Comparison of ENCODE assay signal across 8 mouse cellular contexts in genomic region chr7:63824009-63824408, GRCm38 (mm10).
DNase-seq lines count a peak whose midpoint lies in the region; TF ChIP-seq lines count a peak whose summit lies in the region.

No protein-coding gene starts in this region.

- no peak for TF ChIP-seq POLR2A in lung, adult 2 months (IDR thresholded peaks at IDR 0.05; ENCODE audit: borderline replicate concordance, extremely low read depth, low read depth, low read length)

- H3K4me3 ChIP-seq in lung, adult 2 months (replicated peaks; ENCODE audit: extremely low read depth, low read depth, low read length): no peak overlapping the region

- H3K4me1 ChIP-seq in lung, adult 2 months (ENCODE audit: control insufficient read depth, insufficient read depth, low read length): peaks cover 2% of the 10 kb centered on the region; the same call in 1 of the 2 replicates

- 23% methylated on average over 7 of the region's 7 CpGs for WGBS in lung, adult 2 months

- DNase-seq in lung, adult 18-20 months: peak; percentile 40 to 64
- DNase-seq in lung, adult 2 months: no peak
- DNase-seq in heart, adult 9 months (ENCODE audit: low spot score in 2 of 2): peak; percentile 20 to 27
- peak; percentile 68 for DNase-seq in kidney, postnatal 10 days
- peak; percentile 66 for DNase-seq in testis, postnatal 10 days (ENCODE audit: low spot score)
- DNase-seq in adipocyte (ENCODE audit: low spot score): no peak
- no peak for DNase-seq in neural tube, embryonic 10.5 days (ENCODE audit: extremely low spot score, low spot score)
- no peak for DNase-seq in gastrocnemius, adult 8-10 months (ENCODE audit: low spot score in 2 of 2)

- no peak for TF ChIP-seq CTCF in lung, adult 2 months (IDR thresholded peaks at IDR 0.05; ENCODE audit: insufficient read depth, low read length)

Comparison
In these comparisons a context has a peak if more than half of its experiments do, and no peak if none do; other contexts are left out.
1. DNase-seq: peak in lung, adult 18-20 months (2 of 2), heart, adult 9 months (2 of 2), kidney, postnatal 10 days (single experiment) and testis, postnatal 10 days (single experiment); none in lung, adult 2 months (single experiment), adipocyte (single experiment), neural tube, embryonic 10.5 days (single experiment) and gastrocnemius, adult 8-10 months (0 of 2).